Mouse (Mus musculus) spleen, adult 2 months (tissue): Measurements from ENCODE around the gene Slc34a1.

Experiments used
- CTCF ChIP-seq: fragments of 200-500 bp; IDR thresholded peaks from 2 replicates; pipeline ENCODE4 v1.5.1; 2011; ENCODE audit warnings: mild to moderate bottlenecking, inconsistent platforms; ENCODE audit not compliant: insufficient read depth, insufficient read length, insufficient replicate concordance; ENCODE audit errors: extremely low read depth
- POLR2A ChIP-seq: fragments of 200-500 bp; IDR thresholded peaks from 2 replicates; pipeline ENCODE4 v1.6.1; 2011; ENCODE audit warnings: low read depth, low read length, inconsistent platforms

DNA sequence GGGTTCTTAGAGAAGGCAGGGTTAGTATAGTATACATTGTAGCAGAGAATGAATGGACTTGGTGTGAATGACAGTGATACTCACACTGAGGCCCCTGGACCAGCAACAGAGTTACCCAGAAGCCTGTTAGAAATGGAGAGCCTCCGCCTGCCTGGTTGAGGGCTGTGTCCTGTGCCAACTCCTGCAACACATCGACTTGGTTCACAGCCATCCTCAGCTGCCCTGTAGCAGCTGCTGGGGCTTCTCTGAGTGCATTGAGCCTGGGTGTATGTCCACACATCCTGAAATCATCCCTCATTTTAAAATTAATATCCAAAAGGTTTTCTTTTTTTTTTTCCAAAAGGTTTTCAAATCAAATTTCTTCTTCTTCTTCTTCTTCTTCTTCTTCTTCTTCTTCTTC, 22.1 kb upstream of the Slc34a1 start:
- no peak for TF ChIP-seq CTCF
- TF ChIP-seq POLR2A, result no peak
